Mouse (Mus musculus) embryonic facial prominence, embryonic 13.5 days (tissue): ENCODE data around the gene Sv2b. TPM values are rescaled to one million over a fixed set of nuclear protein-coding genes. Genes with fewer than 3 reads are reported as not detected.

Source experiments
- polyA plus RNA-seq: library from polyadenylated mRNA; unstranded; fragments of >200 nt; fragmentation: Nextera tagmentation; extraction: Ambion mirVana; gene quantifications from 2 replicates; pipeline ENCODE4 v1.2.1, GENCODE M21; 2015

Gene Sv2b
- polyA plus RNA-seq, 1 experiment from 2014 or later = 0.59 TPM

Other genes with a start within 250 kb of the Sv2b start
- 49.8 and 53.4 TPM in 2 replicates for gene Akap13, start 146.3 kb upstream of the Sv2b start, polyA plus RNA-seq